Mouse (Mus musculus) limb, embryonic 13.5 days (tissue): ENCODE results near the gene Gm20605. TPM values are rescaled to one million over a fixed set of nuclear protein-coding genes. Genes with fewer than 3 reads are reported as not detected.
A peak's percentile ranks its signal among the peaks of the same experiment; 100 is the strongest.

Experiments
- ATAC-seq: fragments of 200-750 bp; cut with Nextera tagmentation; 2 replicates; pipeline ENCODE4 v1.8.0; 2017; ENCODE audit warnings: low read depth, moderate number of reproducible peaks, moderate TSS enrichment; ENCODE audit not compliant: low FRiP score
- H3K27ac ChIP-seq: fragments of 300-500 bp; sonication (generic); 2 replicates; pipeline ENCODE4 v1.5.1; 2015; ENCODE audit warnings: inconsistent platforms, mild to moderate bottlenecking, moderate library complexity
- H3K27me3 ChIP-seq: fragments of 300-500 bp; sonication (generic); 2 replicates; pipeline ENCODE4 v1.6.1; 2015; ENCODE audit warnings: mild to moderate bottlenecking, inconsistent platforms
- H3K36me3 ChIP-seq: fragments of 300-500 bp; sonication (generic); 2 replicates; pipeline ENCODE4 v1.6.1; 2015; ENCODE audit warnings: inconsistent platforms, mild to moderate bottlenecking, moderate library complexity
- H3K4me1 ChIP-seq: fragments of 300-500 bp; sonication (generic); 2 replicates; pipeline ENCODE4 v1.6.1; 2015; ENCODE audit warnings: inconsistent platforms
- H3K4me2 ChIP-seq: fragments of 300-500 bp; sonication (generic); replicated peaks from 2 replicates; pipeline ENCODE4 v1.6.1; 2015; ENCODE audit warnings: inconsistent platforms, mild to moderate bottlenecking, moderate library complexity
- H3K4me3 ChIP-seq: fragments of 300-500 bp; sonication (generic); 2 replicates; pipeline ENCODE4 v1.5.1; 2015; ENCODE audit warnings: moderate library complexity, mild to moderate bottlenecking, inconsistent platforms
- H3K9ac ChIP-seq: fragments of 300-500 bp; sonication (generic); 2 replicates; pipeline ENCODE4 v1.6.1; 2015; ENCODE audit warnings: mild to moderate bottlenecking, inconsistent platforms
- H3K9me3 ChIP-seq: fragments of 300-500 bp; sonication (generic); 2 replicates; pipeline ENCODE4 v1.6.1; 2016; ENCODE audit warnings: inconsistent platforms
- WGBS: fragments of 180-500 bp; shearing (Covaris S2); methylation state at CpG from one replicate; pipeline ENCODE4 v1.1.7; 2015; 5-methylcytosine and 5-hydroxymethylcytosine counted together
- polyA plus RNA-seq: library from polyadenylated mRNA; unstranded; fragments of >200 nt; fragmentation: Nextera tagmentation; extraction: Ambion mirVana; gene quantifications from 2 replicates; pipeline ENCODE4 v1.2.1, GENCODE M21; 2015

Gene Gm20605
- polyA plus RNA-seq, 1 experiment from 2014 or later: 9.6 TPM

GRCm38 (mm10) chr5:137683388-137684293 is 54.7 kb downstream of the Gm20605 start:
- Histone ChIP-seq H3K9me3 (no peaks in the 10 kb centered on the region), H3K27ac (no peak overlapping the region), H3K36me3 (peaks cover 12% of the 10 kb centered on the region; the same call in 1 of the 2 replicates), H3K27me3 (no peaks in the 10 kb centered on the region), H3K4me1 (peaks cover 16% of the 10 kb centered on the region), H3K9ac (peak overlapping the region; percentile 80), H3K4me2 (peak overlapping the region; percentile 93), H3K4me3 (peak overlapping the region; percentile 72)
- ATAC-seq: no peak
- 14% methylated on average over 28 of the region's 28 CpGs for WGBS

GRCm38 (mm10) chr5:137684294-137685123 is 55.5 kb downstream of the Gm20605 start, which contains the start of gene Agfg2:
Agfg2 (minus strand) TSS chr5:137684726.
- H3K27ac ChIP-seq: peak within 1 kb of the TSS; percentile 65
- H3K9ac ChIP-seq: peak within 1 kb of the TSS; percentile 80
- ATAC-seq: peak; percentile 100
- H3K4me1 ChIP-seq: peaks cover 16% of the 10 kb centered on the region
- WGBS: under 1% methylated on average over 62 of the region's 62 CpGs
- no peaks in the 10 kb centered on the region for H3K9me3 ChIP-seq
- peak within 1 kb of the TSS; percentile 93 for H3K4me2 ChIP-seq
- H3K27me3 ChIP-seq: no peaks in the 10 kb centered on the region
- peak within 1 kb of the TSS; percentile 72 for H3K4me3 ChIP-seq
- peaks cover 12% of the 10 kb centered on the region; the same call in 1 of the 2 replicates for H3K36me3 ChIP-seq

GRCm38 (mm10) chr5:137685653-137686052 is 56.7 kb downstream of the Gm20605 start:
- Histone ChIP-seq H3K4me3 (no peak overlapping the region), H3K9ac (no peak overlapping the region), H3K9me3 (no peaks in the 10 kb centered on the region), H3K4me1 (peaks cover 16% of the 10 kb centered on the region), H3K36me3 (peaks cover 7% of the 10 kb centered on the region; the same call in 1 of the 2 replicates), H3K27ac (no peak overlapping the region), H3K27me3 (no peaks in the 10 kb centered on the region), H3K4me2 (no peak overlapping the region)
- ATAC-seq: no peak
- WGBS: 94% methylated on average over 3 of the region's 3 CpGs

- H3K9ac ChIP-seq: no peak overlapping the region
- H3K27me3 ChIP-seq: no peaks in the 10 kb centered on the region
- H3K9me3 ChIP-seq: no peaks in the 10 kb centered on the region
- H3K27ac ChIP-seq: no peak overlapping the region
- H3K4me3 ChIP-seq: no peak overlapping the region
- H3K4me1 ChIP-seq: peaks cover 16% of the 10 kb centered on the region
- 83% methylated on average over 6 of the region's 6 CpGs for WGBS
- peaks cover 4% of the 10 kb centered on the region; the same call in 1 of the 2 replicates for H3K36me3 ChIP-seq
- no peak overlapping the region for H3K4me2 ChIP-seq
- ATAC-seq: no peak
Observed at GRCm38 (mm10) chr5:137686127-137686790, 57.3 kb downstream of the Gm20605 start.

- H3K36me3 ChIP-seq: no peaks in the 10 kb centered on the region
- ATAC-seq: no peak
- no peak overlapping the region for H3K4me2 ChIP-seq
- 85% methylated on average over 3 of the region's 3 CpGs for WGBS
- H3K27me3 ChIP-seq: no peaks in the 10 kb centered on the region
- no peaks in the 10 kb centered on the region for H3K4me1 ChIP-seq
- H3K9ac ChIP-seq: no peak overlapping the region
- no peak overlapping the region for H3K27ac ChIP-seq
- no peaks in the 10 kb centered on the region for H3K9me3 ChIP-seq
- H3K4me3 ChIP-seq: no peak overlapping the region
Observed at GRCm38 (mm10) chr5:137689974-137690373, 61.0 kb downstream of the Gm20605 start.

GRCm38 (mm10) chr5:137690531-137690930 is 61.6 kb downstream of the Gm20605 start:
- H3K4me1 ChIP-seq: no peaks in the 10 kb centered on the region
- H3K36me3 ChIP-seq: no peaks in the 10 kb centered on the region
- no peak overlapping the region for H3K27ac ChIP-seq
- H3K9ac ChIP-seq: no peak overlapping the region
- no peak overlapping the region for H3K4me3 ChIP-seq
- H3K9me3 ChIP-seq: no peaks in the 10 kb centered on the region
- H3K27me3 ChIP-seq: no peaks in the 10 kb centered on the region
- 56% methylated on average over 9 of the region's 9 CpGs for WGBS
- no peak overlapping the region for H3K4me2 ChIP-seq
- ATAC-seq: no peak

GRCm38 (mm10) chr5:137691881-137692280 is 62.9 kb downstream of the Gm20605 start:
- Histone ChIP-seq H3K4me1 (no peaks in the 10 kb centered on the region), H3K9ac (no peak overlapping the region), H3K27me3 (no peaks in the 10 kb centered on the region), H3K4me3 (no peak overlapping the region), H3K36me3 (no peaks in the 10 kb centered on the region), H3K9me3 (no peaks in the 10 kb centered on the region), H3K27ac (no peak overlapping the region), H3K4me2 (no peak overlapping the region)
- 67% methylated on average over 1 of the region's 1 CpGs for WGBS
- no peak for ATAC-seq

Other genes starting within 250 kb of the Gm20605 start
- gene Zan, start 152.1 kb upstream of the Gm20605 start, polyA plus RNA-seq: 0.05 and 0.29 TPM in 2 replicates
- gene Pop7, start 126.7 kb upstream of the Gm20605 start, polyA plus RNA-seq: 48.4 and 54.0 TPM in 2 replicates
- gene Gigyf1, start 110.6 kb upstream of the Gm20605 start, polyA plus RNA-seq: 16.1 and 16.7 TPM in 2 replicates
- 0.78 and 0.86 TPM in 2 replicates for gene Epo, start 95.9 kb upstream of the Gm20605 start, polyA plus RNA-seq
- 343 and 352 TPM in 2 replicates for gene Gnb2, start 95.7 kb upstream of the Gm20605 start, polyA plus RNA-seq
- 0.45 and 0.93 TPM in 2 replicates for gene Actl6b, start 75.7 kb upstream of the Gm20605 start, polyA plus RNA-seq
- 0.32 and 0.38 TPM in 2 replicates for gene Tfr2, start 59.3 kb upstream of the Gm20605 start, polyA plus RNA-seq
- 27.9 and 28.7 TPM in 2 replicates for gene Mospd3, start 28.1 kb upstream of the Gm20605 start, polyA plus RNA-seq
- gene Pcolce, start 15.4 kb upstream of the Gm20605 start, polyA plus RNA-seq: 152 and 157 TPM in 2 replicates
- 0.19 and 0.23 TPM in 2 replicates for gene Fbxo24, start 173 bp upstream of the Gm20605 start, polyA plus RNA-seq
- gene Lrch4, start 54 bp upstream of the Gm20605 start, polyA plus RNA-seq: 34.0 and 34.3 TPM in 2 replicates
- gene Sap25, start 12.2 kb downstream of the Gm20605 start, polyA plus RNA-seq: 7.3 and 8.9 TPM in 2 replicates
- gene Irs3, start 16.5 kb downstream of the Gm20605 start, polyA plus RNA-seq: 0.18 and 0.26 TPM in 2 replicates
- 19.4 and 19.7 TPM in 2 replicates for gene Agfg2, start 55.6 kb downstream of the Gm20605 start, polyA plus RNA-seq
- 2.9 and 4.0 TPM in 2 replicates for gene Nyap1, start 112.4 kb downstream of the Gm20605 start, polyA plus RNA-seq
- 128 and 134 TPM in 2 replicates for gene Tsc22d4, start 116.6 kb downstream of the Gm20605 start, polyA plus RNA-seq
- 26.5 and 27.2 TPM in 2 replicates for gene Ppp1r35, start 149.7 kb downstream of the Gm20605 start, polyA plus RNA-seq
- gene Mepce, start 158.5 kb downstream of the Gm20605 start, polyA plus RNA-seq: 11.7 and 11.8 TPM in 2 replicates
- gene Zcwpw1, start 158.6 kb downstream of the Gm20605 start, polyA plus RNA-seq: 35.3 and 36.0 TPM in 2 replicates
- gene Pilra, start 207.1 kb downstream of the Gm20605 start, polyA plus RNA-seq: 0.20 and 0.40 TPM in 2 replicates
- gene Pilrb1, start 228.9 kb downstream of the Gm20605 start, polyA plus RNA-seq: 0.41 TPM in 1 of 2 replicates, not detected in the other
- gene Pilrb2, start 242.6 kb downstream of the Gm20605 start, polyA plus RNA-seq: 0.19 TPM in 1 of 2 replicates, not detected in the other